Mouse (Mus musculus): ENCODE measurements around the gene Gm21304.
"Not testable (repeated sequence)": the region's sequence is repeated elsewhere in the genome, so short reads cannot be mapped to it uniquely, and the experiment has no call there.

DNA sequence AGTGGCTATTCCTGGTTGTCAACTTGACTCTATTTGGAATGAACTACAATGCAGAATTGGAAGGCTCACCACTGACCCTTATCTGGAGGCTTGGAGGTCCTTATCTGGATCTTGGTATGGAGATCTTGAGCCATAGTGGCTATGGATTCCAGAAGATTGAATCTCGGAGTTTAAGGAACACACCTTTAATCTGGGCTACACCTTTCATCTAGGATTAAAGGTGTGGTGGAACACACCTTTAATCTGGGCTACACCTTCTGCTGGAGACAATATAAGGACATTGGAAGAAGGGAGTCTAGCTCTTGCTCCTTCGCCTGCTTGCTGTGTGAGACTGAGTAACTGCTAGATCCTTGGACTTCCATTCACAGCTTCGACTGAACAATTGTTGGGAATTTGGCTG lies 16.9 kb downstream of the Gm21304 start, which contains the start of gene Gm20765:
- TF ChIP-seq POLR2A, CTCF (IDR thresholded peaks at IDR 0.05; ENCODE audit: extremely low read depth, insufficient read depth, low read length): not testable (repeated sequence)

Data from cortical plate, adult 2 months (tissue).